Mouse (Mus musculus) gastrocnemius, adult 18-20 months (tissue): ENCODE data around the gene Rgs16. TPM values are rescaled to one million over a fixed set of nuclear protein-coding genes. Genes with fewer than 3 reads are reported as not detected.

ENCODE experiments used
- DNase-seq: peaks from one replicate; pipeline ENCODE4 v3.0.0; 2021; ENCODE audit warnings: low spot score
- total RNA-seq, 2 experiments: library from RNA; stranded (reverse); gene quantifications; 2 replicates each; pipeline ENCODE4 v1.2.3; 2021

The Rgs16 gene
- total RNA-seq, 2 experiments from 2014 or later = 0.81 to 0.87 TPM

- no peak for DNase-seq
Observed at GRCm38 (mm10) chr1:153720935-153721334, 19.2 kb upstream of the Rgs16 start.

GRCm38 (mm10) chr1:153721565-153722310 lies 18.4 kb upstream of the Rgs16 start:
- DNase-seq = no peak

DNA sequence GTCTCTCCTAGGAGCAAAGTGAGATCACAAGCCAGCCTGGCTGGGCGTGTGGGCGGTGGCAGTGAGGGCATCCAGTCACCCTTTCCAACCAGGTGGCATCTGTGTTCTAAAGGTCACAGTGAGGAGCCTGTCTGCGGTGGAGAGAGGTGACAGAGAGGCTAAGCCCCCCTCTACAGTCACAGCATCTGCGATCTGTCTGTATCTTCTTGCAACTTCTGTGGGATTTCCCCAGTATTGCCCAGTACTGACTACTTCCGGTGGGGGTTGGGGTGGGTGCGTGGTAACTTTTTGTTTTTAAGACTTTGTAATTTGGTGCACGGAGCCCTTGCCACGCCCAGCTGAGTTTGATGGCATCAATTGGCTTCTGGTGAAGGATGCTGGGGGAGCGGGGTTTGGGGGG lies 16.7 kb upstream of the Rgs16 start:
- DNase-seq = no peak

- DNase-seq = no peak
Observed at GRCm38 (mm10) chr1:153726636-153727035, 13.5 kb upstream of the Rgs16 start.

GRCm38 (mm10) chr1:153729806-153730205 lies 10.3 kb upstream of the Rgs16 start:
- DNase-seq = no peak

GRCm38 (mm10) chr1:153730671-153731070 lies 9.5 kb upstream of the Rgs16 start:
- DNase-seq = no peak

DNA sequence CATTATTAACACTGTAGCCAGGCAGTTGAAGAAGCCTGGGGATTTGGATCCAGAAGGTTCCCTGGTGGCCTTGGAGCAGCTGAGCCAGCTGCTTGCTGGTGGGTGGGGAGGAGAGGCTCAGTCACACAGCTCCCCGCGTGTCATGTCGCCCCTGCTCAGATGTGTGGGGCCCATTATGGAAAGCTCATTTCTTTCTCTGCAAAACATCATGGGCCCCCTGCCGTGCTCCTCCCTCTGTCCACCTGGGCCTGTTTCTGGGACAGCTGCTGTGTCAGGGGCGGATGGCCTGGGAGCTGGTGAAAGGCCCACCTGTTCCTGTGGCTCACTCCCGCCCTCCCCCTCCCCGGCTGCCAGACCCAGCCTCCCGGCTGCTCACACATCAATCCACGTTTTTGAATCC lies 7.0 kb upstream of the Rgs16 start:
- no peak for DNase-seq

- no peak for DNase-seq
Observed at GRCm38 (mm10) chr1:153734866-153735265, 5.3 kb upstream of the Rgs16 start.

GRCm38 (mm10) chr1:153736096-153736495 lies 4.1 kb upstream of the Rgs16 start:
- DNase-seq = no peak

DNA sequence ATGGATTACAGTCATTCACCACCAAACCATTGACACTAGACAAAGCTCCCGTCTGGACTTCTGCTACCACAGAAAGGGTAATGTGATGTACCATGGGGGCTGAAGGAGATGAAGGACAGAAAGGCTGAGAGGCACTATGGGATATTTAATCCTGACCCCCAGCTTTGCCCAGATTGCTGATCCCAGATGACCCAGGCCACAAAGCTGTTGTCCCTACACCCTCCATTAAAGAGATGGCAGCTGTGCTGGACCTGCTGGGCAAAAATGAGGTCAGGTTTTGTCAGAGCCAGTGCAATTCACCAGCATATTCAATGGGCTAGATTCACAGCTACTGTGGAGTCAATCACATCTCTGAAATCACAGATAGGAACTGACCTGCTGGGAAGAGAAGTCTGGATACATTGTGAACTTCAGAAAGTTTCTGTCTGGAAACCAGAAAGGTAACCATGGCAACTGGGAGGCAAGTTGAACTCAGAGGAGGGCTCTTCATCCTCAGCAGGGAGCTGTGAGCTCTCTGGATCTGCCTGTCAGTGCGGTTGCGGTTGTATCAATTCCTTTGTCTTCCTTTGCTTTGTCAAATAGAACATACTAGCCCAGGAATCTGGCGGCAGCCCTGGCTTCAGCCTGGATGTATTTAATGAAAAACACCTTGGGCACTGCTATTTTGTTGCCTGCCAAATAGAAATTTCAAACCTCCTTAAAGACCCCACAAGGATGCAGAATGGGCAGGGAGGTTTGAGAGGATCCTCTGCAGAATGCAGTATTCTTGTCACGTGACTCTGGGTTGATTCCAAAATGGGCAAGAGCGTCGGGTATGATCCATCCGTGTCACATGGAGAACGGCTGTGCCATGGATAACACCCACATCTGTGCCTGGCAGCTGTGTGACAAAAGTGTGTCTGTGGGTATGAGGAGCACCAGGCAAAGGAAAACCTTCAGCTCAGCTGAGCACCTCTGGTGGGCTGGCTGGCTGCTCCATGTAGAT lies 2.8 kb upstream of the Rgs16 start:
- no peak for DNase-seq

- DNase-seq = no peak
Observed at GRCm38 (mm10) chr1:153739437-153740015, 623 bp upstream of the Rgs16 start.

GRCm38 (mm10) chr1:153740775-153741400 lies 739 bp downstream of the Rgs16 start:
- DNase-seq = no peak

- no peak for DNase-seq
Observed at GRCm38 (mm10) chr1:153741551-153742316, 1.6 kb downstream of the Rgs16 start.

DNA sequence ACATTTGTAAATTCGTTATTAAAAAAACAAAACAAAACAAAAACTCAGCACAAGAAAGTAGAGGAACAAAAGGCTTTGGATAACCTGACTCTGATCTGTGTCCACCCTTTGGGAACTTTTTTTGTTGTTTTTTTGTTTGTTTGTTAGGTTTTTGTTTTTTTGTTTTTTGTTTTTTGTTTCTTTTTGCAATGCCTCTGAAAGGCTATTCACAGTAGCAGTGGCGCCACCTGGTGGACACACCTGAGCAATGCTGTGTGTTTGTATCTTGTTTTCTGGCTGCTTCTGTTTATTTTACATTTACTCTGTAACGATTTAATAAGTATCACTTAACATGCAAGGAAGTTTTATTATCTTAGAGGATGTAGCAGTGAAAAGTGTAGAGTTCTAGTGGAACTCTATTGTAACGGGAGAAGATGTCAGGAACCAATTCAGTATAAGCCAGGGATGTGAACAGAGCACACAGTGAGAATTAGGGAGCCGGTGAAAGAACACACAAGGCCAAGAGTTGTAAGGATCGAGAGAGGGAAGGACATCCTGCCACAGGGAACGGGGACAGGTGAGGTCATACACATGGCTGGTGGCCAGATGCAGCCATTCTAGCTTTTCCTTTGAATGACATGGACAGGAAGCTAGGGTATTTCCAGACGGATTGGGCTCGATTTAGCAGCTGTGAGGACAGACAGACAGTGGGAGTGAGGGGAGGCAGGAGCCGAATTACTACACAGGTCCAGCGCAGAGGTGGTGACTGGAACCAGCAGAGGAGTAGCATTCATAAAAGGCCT lies 2.4 kb downstream of the Rgs16 start:
- DNase-seq = peak; percentile 73

GRCm38 (mm10) chr1:153746119-153746670 lies 6.0 kb downstream of the Rgs16 start:
- no peak for DNase-seq

DNA sequence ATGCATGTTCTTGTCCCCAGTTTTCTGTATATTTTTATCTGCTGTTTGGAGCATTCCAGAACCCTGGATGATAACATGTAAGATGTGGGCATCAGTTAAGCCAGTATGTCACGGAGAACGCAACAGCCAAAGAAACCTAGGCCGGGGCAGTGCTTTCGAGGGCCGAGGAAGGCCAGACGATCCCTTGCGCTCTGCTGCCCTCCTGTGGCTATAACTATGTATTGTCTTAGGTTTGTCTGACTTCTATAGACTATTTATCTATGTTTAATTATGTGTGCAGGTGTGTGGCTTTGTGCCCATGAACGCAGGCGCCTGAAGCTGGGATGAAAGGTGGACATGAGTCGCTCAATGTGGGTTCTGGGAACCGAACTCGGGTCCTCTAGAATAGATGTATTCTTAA lies 6.6 kb downstream of the Rgs16 start:
- peak; percentile 76 for DNase-seq

DNA sequence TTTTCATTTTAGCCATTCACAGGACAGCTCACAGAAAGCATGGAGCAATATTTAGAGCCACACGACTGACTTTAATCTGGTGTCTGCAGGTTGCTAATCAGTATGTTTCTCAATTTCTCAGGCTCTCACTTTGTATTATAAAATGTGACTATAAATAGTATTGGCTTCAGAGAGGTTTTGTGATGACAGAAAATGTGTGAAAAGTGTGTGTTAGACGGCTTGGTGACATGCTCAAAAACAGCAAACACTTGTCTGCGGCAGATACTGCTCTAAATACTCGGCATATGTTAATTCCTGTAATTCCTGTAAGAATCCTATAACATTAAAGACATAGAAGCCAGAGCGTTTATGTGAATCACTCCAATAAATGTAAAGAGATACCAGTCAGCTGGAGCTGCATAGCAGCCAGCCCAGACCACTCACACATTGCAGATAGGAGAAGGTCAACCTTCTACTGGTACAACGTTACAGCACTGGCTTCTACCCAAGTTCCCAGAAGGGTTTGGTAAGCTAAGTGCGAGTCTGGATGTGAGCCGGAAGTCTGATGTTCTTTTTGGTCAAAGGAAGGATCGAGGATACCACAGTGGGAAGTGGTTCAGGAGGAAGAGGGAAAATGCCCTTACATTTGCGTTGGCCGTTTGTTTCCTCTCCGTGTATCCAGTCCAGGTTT lies 7.8 kb downstream of the Rgs16 start:
- no peak for DNase-seq

DNA sequence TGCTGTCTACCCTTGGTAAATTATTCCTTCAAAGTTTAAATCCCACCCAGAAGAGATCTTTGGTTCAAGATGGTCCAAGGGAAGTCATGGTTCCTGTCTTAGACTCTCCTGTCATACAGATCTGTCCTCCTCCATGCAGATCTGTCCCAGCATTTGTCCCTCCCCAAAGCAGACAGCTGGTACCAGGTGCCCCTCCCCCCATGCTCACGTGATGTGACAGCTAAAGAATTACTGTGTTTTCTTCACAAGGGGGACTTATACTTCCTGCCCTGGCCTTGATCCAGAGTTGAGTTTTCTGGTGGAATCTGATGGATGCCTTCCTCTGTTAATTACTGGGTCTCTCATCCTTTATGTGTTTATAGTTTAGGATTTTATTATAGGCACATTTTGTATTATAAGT lies 8.4 kb downstream of the Rgs16 start:
- no peak for DNase-seq

DNA sequence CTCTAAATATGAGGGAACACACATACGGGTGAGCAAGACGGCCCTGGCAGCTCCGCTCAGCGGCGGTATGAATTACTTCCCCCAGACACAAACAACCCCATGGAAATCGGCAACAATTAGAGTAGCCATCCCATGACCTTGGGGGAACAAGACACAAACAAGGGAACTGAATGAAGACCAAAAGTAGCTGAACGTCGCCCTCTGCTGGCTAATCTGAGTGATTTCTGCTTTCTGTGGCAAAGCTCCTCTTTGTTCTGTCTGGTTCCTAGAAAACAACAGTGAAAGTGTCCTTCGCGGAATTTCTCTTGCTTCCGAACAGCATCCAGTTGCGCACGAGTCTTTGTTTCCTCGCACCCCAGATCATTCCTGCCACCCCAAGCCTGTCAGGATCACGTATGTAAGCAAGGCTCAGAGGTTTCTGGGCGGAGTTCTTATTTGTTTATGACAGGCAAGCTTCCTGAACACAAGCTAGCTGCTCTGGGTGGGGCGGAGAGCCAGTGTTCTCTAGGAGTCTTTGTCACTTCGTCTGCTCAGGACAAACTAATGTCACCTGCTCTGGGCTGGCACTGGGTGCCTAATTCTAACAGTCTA lies 9.2 kb downstream of the Rgs16 start, which contains the start of gene Rnasel:
TSS of gene Rnasel (plus strand) at position 216 of the 591 bp plus-strand sequence.
- peak; percentile 62 for DNase-seq
